Mouse (Mus musculus): Measurements from ENCODE around the gene Lingo2. TPM values are rescaled to one million over a fixed set of nuclear protein-coding genes. Genes with fewer than 3 reads are reported as not detected.
A peak's percentile ranks its signal among the peaks of the same experiment; 100 is the strongest.
"Not testable (repeated sequence)": the region's sequence is repeated elsewhere in the genome, so short reads cannot be mapped to it uniquely, and the experiment has no call there.

Gene Lingo2
- polyA plus RNA-seq, 1 experiment from 2014 or later: 8.9 TPM

DNA sequence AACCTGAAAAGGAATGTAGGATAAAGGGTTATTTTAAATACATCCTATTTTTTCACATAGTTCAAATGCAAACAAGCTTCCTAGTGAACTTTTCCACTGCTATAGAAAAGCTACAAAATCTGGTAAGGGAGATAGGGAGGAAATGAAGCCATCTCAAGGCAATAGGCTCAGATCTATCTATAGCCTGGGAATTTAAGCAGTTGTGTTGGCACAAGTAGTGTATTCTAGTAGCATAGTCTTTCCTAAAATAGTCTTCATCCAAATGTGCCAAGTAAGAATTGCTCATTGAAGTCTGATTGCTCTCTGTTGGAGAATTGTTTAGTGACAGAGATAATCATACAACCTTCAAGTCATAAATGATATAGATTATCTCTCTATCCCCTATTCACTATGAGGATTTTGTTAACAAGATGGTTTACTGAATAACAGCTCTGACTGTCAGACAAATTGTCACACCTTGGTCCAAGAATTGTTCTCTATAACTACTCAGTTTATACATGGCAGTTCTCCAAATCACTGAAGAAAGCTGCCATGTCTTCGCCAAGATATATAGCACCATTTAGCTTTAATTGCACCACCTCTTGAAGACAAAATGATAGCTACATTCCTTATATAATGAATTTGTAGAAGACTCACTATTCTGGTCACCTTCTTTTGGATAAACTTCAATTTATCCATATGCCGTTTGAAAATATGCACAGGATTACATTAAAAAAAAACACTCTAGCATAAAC is 688.9 kb downstream of the Lingo2 start:
- Histone ChIP-seq H3K4me3 (replicated peaks) (no peak overlapping the region), H3K4me2 (no peak overlapping the region), H3K4me1 (no peaks in the 10 kb centered on the region), H3K9ac (no peak overlapping the region), H3K9me3 (no peaks in the 10 kb centered on the region), H3K36me3 (replicated peaks) (no peaks in the 10 kb centered on the region), H3K27me3 (no peaks in the 10 kb centered on the region), H3K27ac (no peak overlapping the region)
- 91% methylated on average over 2 of the region's 2 CpGs for WGBS
- no peak for ATAC-seq (ENCODE audit: low FRiP score)

DNA sequence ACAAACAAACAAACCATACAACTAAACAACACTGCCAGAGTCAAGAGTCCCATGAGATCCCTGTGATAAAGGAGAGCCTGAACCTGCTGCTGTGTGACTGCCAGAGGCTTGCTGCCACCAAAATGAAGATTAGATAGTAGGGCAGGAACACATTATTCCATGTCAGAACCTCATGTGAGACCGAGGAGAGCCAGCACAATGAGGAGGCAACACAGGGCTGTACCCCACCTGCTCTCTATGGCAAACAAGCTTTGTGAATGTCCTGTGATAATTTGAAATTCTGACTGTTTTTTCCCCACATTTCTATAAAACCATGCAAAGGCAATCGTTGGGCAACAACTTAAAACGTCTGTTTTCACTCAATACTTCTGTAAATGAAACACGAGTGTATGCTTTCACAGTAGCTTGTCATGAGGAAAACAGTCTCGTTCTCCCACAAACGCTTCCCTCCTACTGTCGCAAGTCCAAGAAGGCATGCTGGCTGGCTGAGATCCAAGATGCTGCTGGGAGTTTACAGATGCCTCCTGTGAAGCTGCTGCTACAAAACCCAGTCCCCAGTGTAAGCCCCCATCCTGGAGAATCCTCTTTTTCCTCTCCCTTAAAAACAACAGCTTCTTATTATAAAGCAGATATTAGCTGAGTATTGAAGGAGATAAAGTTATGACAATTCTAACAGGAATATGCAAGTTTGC is 765.2 kb downstream of the Lingo2 start:
- Histone ChIP-seq H3K27me3 (no peaks in the 10 kb centered on the region), H3K27ac (no peak overlapping the region), H3K4me3 (replicated peaks) (no peak overlapping the region), H3K9ac (no peak overlapping the region), H3K4me1 (no peaks in the 10 kb centered on the region), H3K36me3 (replicated peaks) (no peaks in the 10 kb centered on the region), H3K4me2 (no peak overlapping the region), H3K9me3 (no peaks in the 10 kb centered on the region)
- no peak for ATAC-seq (ENCODE audit: low FRiP score)
- 48% methylated on average over 7 of the region's 7 CpGs for WGBS

DNA sequence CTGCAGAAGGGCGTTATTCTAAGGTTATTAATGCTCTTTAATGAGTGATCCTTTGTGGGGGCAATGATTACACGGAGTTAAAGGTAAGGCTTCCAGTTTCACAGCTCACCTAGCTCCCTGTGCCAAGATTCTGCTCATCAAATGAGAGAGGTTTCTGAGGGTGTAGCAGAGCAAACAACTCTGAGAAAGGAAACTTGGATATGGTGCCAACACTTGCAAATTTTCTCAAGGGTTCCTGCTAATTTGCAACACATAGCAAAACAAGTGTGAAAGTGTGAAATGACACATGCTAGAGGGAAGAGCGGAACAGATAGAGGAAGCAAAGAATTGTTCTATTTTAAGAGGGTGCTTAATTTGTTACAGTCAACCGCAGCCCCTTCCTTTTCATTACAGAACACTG is 767.9 kb downstream of the Lingo2 start:
- Histone ChIP-seq H3K27me3 (no peaks in the 10 kb centered on the region), H3K4me2 (no peak overlapping the region), H3K36me3 (replicated peaks) (no peaks in the 10 kb centered on the region), H3K27ac (no peak overlapping the region), H3K4me3 (replicated peaks) (no peak overlapping the region), H3K9me3 (no peaks in the 10 kb centered on the region), H3K4me1 (no peaks in the 10 kb centered on the region), H3K9ac (no peak overlapping the region)
- peak; percentile 44; the same call in 1 of the 2 replicates for ATAC-seq (ENCODE audit: low FRiP score)
- 62% methylated on average over 4 of the region's 4 CpGs for WGBS

GRCm38 (mm10) chr4:36170099-36170498 is 781.4 kb downstream of the Lingo2 start:
- 41% methylated on average over 1 of the region's 1 CpGs for WGBS
- no peak for ATAC-seq (ENCODE audit: low FRiP score)
- H3K9ac ChIP-seq: no peak overlapping the region
- H3K9me3 ChIP-seq: no peaks in the 10 kb centered on the region
- no peak overlapping the region for H3K4me3 ChIP-seq (replicated peaks)
- no peak overlapping the region for H3K27ac ChIP-seq
- no peaks in the 10 kb centered on the region for H3K27me3 ChIP-seq
- no peaks in the 10 kb centered on the region for H3K36me3 ChIP-seq (replicated peaks)
- no peaks in the 10 kb centered on the region for H3K4me1 ChIP-seq
- H3K4me2 ChIP-seq: no peak overlapping the region

DNA sequence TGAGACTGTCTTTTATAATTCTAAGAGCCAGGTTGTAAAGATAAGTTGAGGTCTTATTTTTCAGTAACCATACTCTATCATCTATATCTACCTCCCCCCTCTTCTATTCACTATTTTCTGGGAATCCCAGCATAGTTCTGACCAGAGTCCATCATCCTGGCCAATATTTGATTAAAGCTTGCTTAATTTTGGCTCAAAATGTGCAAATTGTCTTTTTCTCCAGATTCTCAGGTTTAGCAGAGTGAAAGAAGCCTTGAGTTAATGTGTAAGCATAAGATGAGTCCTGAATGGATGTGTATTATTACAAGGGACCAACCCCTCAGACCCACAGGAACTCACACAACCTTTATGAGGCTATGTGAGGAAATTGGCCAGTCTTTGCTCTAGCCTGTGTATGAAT is 820.2 kb downstream of the Lingo2 start:
- Histone ChIP-seq H3K36me3 (replicated peaks) (no peaks in the 10 kb centered on the region), H3K4me1 (no peaks in the 10 kb centered on the region), H3K9ac (no peak overlapping the region), H3K27me3 (no peaks in the 10 kb centered on the region), H3K27ac (no peak overlapping the region), H3K4me3 (replicated peaks) (no peak overlapping the region), H3K9me3 (no peaks in the 10 kb centered on the region), H3K4me2 (no peak overlapping the region)
- ATAC-seq (ENCODE audit: low FRiP score): no peak

- no peak overlapping the region for H3K4me2 ChIP-seq
- H3K9me3 ChIP-seq: no peaks in the 10 kb centered on the region
- no peak overlapping the region for H3K4me3 ChIP-seq (replicated peaks)
- H3K27me3 ChIP-seq: no peaks in the 10 kb centered on the region
- H3K4me1 ChIP-seq: no peaks in the 10 kb centered on the region
- no peak overlapping the region for H3K9ac ChIP-seq
- H3K36me3 ChIP-seq (replicated peaks): no peaks in the 10 kb centered on the region
- no peak for ATAC-seq (ENCODE audit: low FRiP score)
- 91% methylated on average over 4 of the region's 4 CpGs for WGBS
- no peak overlapping the region for H3K27ac ChIP-seq
Measured at GRCm38 (mm10) chr4:36095482-36095881, 856.1 kb downstream of the Lingo2 start.

DNA sequence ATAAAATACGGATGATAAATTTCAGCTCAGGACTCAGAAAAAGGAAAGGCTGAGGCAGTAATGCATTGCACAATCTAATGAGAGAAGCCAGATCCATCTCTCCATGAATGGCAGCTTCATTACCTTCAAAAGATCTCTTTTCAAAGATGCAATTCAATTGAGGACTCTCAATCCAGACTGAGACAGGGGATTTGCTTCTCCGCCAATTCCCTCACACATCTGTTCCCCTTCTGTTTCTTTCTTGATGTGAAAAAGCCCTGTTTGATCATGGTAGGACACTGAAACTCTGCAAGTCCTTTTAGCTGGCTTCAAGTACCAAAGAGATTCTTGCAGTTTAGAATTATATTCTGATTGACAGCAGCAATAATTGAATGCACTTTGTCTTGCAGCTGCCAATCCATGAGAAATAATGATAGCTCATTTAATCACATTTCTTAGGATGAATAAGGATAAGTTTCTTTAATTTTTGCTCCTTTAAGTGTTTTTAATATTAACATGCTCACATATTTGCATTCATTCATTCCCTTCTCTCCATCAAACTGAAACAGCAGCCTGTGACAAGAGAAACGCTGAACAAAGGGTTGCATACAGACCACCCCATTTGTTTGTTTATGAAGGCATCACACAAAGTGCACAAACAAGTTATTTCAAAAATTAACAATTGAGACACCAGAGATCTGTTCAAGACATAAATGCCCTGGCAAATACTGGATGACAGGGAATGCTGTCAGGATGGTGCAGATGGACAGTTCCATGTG is 870.3 kb downstream of the Lingo2 start:
- Histone ChIP-seq H3K27me3 (no peaks in the 10 kb centered on the region), H3K36me3 (replicated peaks) (no peaks in the 10 kb centered on the region), H3K9me3 (no peaks in the 10 kb centered on the region), H3K4me1 (peaks cover 8% of the 10 kb centered on the region), H3K4me2 (no peak overlapping the region), H3K9ac (no peak overlapping the region), H3K4me3 (replicated peaks) (no peak overlapping the region), H3K27ac (no peak overlapping the region)
- ATAC-seq (ENCODE audit: low FRiP score): peak; percentile 33; the same call in 1 of the 2 replicates
- 18% methylated on average over 3 of the region's 3 CpGs for WGBS

- ATAC-seq (ENCODE audit: low FRiP score): no peak
- H3K27me3 ChIP-seq: no peaks in the 10 kb centered on the region
Measured at GRCm38 (mm10) chr4:36078910-36079525, 872.5 kb downstream of the Lingo2 start.

DNA sequence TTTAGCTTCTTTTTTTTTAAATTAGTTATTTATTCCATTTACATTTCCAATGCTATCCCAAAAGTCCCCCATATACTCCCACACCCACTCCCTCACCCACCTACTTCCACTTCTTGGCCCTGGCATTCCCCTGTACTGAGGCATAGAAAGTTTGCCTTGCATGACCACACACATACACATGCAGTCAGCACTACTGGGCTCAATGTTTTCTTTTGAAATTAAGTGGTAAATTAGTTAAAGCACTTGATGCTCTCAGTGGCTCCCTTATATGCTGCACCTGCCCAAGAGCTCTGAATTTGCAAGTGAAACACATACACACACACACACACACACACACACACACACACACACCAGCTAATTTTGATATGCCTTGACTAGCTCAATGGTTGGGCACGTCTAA is 886.8 kb downstream of the Lingo2 start:
- not testable (repeated sequence) for H3K4me2 ChIP-seq; H3K4me1 ChIP-seq; H3K27ac ChIP-seq; ATAC-seq (ENCODE audit: low FRiP score); H3K9ac ChIP-seq; H3K27me3 ChIP-seq; H3K36me3 ChIP-seq (replicated peaks); H3K4me3 ChIP-seq (replicated peaks); H3K9me3 ChIP-seq
- 65% methylated on average over 1 of the region's 1 CpGs for whole genome bisulfite sequencing

More at GRCm38 (mm10) chr4:36078910-36079525, 872.5 kb downstream of the Lingo2 start:
- Histone ChIP-seq H3K4me1 (peaks cover 8% of the 10 kb centered on the region), H3K4me3 (replicated peaks) (no peak overlapping the region), H3K9ac (no peak overlapping the region), H3K27ac (no peak overlapping the region), H3K36me3 (replicated peaks) (no peaks in the 10 kb centered on the region), H3K9me3 (no peaks in the 10 kb centered on the region), H3K4me2 (no peak overlapping the region)
- 79% methylated on average over 6 of the region's 6 CpGs for WGBS

GRCm38 (mm10) chr4:36052791-36053376 is 898.7 kb downstream of the Lingo2 start:
- Histone ChIP-seq H3K4me2 (no peak overlapping the region), H3K4me3 (replicated peaks) (no peak overlapping the region), H3K9ac (no peak overlapping the region), H3K36me3 (replicated peaks) (no peaks in the 10 kb centered on the region), H3K4me1 (peaks cover 4% of the 10 kb centered on the region; the same call in 1 of the 2 replicates), H3K27me3 (no peaks in the 10 kb centered on the region), H3K27ac (no peak overlapping the region), H3K9me3 (no peaks in the 10 kb centered on the region)
- ATAC-seq (ENCODE audit: low FRiP score): no peak
- 45% methylated on average over 6 of the region's 6 CpGs for WGBS

- H3K36me3 ChIP-seq (replicated peaks): no peaks in the 10 kb centered on the region
- no peaks in the 10 kb centered on the region for H3K27me3 ChIP-seq
- H3K4me3 ChIP-seq (replicated peaks): no peak overlapping the region
- no peak overlapping the region for H3K27ac ChIP-seq
- H3K9ac ChIP-seq: no peak overlapping the region
- no peaks in the 10 kb centered on the region for H3K9me3 ChIP-seq
- WGBS: 93% methylated on average over 3 of the region's 3 CpGs
- no peaks in the 10 kb centered on the region for H3K4me1 ChIP-seq
- no peak overlapping the region for H3K4me2 ChIP-seq
- ATAC-seq (ENCODE audit: low FRiP score): no peak
Measured at GRCm38 (mm10) chr4:36040361-36040760, 911.2 kb downstream of the Lingo2 start.

DNA sequence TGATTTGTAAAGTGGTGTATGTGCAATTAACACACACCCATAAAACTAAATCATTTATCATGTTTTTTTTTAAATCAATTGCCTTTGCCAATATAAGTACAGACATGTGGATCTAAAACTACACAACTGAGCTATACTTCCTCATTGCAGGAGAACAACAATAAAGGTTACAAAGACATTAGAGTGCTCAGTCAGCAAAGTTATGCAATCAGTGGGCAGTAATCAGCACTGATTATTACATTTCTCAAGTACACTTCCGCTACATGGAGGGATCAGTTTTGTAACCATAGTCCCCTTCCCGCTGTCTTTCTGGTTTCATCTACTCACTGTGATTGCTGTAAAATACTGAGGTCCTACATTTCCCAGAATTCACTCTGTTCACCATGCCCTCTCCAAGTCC is 912.8 kb downstream of the Lingo2 start:
- no peak overlapping the region for H3K27ac ChIP-seq
- no peak for ATAC-seq (ENCODE audit: low FRiP score)
- no peaks in the 10 kb centered on the region for H3K27me3 ChIP-seq
- no peaks in the 10 kb centered on the region for H3K9me3 ChIP-seq
- H3K9ac ChIP-seq: no peak overlapping the region
- H3K4me2 ChIP-seq: no peak overlapping the region
- H3K4me1 ChIP-seq: no peaks in the 10 kb centered on the region
- H3K36me3 ChIP-seq (replicated peaks): no peaks in the 10 kb centered on the region
- H3K4me3 ChIP-seq (replicated peaks): no peak overlapping the region
- WGBS: 86% methylated on average over 2 of the region's 2 CpGs

Data from forebrain, embryonic 12.5 days (tissue).